Mouse (Mus musculus): ENCODE measurements around the gene Gngt2.

- no peak for TF ChIP-seq CTCF (IDR thresholded peaks at IDR 0.05; ENCODE audit: insufficient read depth, low read length)
- no peak for TF ChIP-seq POLR2A (IDR thresholded peaks at IDR 0.05; ENCODE audit: borderline replicate concordance, extremely low read depth, low read depth, low read length)
These were observed at the start of gene Gngt2 for GRCm38 (mm10) chr11:95837059-95837458.

All from lung, adult 2 months (tissue).